Mouse (Mus musculus): ENCODE measurements around the gene Olfr750. TPM values are rescaled to one million over a fixed set of nuclear protein-coding genes. Genes with fewer than 3 reads are reported as not detected.

Olfr750 gene
- total RNA-seq, 2 experiments from 2014 or later = not detected

DNA sequence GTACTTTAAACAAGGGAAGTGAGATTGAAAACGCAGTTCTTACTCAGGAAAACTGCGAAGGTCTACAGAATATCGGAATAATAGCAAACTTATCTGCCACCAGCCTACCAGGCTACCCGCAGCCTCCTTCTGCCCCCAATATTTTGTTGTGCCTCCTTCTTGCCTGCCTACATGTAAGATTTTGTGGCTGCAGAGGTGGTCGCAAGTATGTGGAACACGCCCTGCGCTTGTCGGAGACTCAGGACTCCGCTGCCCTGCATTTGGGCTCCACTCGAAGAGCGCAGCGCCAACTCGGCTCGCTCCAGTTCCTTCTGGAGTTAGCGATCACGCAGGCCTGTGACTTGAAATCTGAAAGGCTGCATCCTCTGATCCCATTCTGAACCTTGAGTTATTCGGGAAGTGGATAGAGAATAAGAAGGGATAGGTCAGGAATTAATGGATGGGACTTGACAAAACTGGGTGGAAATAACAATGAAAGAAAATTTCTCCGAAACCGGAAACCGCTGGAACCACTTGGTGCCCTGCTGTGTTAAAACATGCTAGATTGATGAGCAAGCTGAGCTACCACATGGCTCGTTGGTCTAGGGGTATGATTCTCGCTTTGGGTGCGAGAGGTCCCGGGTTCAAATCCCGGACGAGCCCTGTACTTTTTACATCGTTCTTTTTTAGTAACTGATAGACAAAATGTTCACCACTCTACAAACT lies 16.0 kb upstream of the Olfr750 start:
- peak; percentile 76 to 83 for DNase-seq (ENCODE audit: low spot score in 2 of 2)
- intact Hi-C loops (cut with DNase I) = loop anchor here (10.0 kb wide), 1 partner anchor 1165 kb away; the partner anchor contains the start of gene Chd8

GRCm38 (mm10) chr14:51089674-51090076 lies 15.4 kb upstream of the Olfr750 start:
- no peak for DNase-seq (ENCODE audit: low spot score in 2 of 2)
- intact Hi-C loops (cut with DNase I) = loop anchor here (1.0 to 10.0 kb wide), 2 partner anchors 282 to 1165 kb away; partner anchors contain the start of genes Ccnb1ip1, Chd8 and Parp2

- intact Hi-C loops (cut with DNase I) = loop anchor here (1.0 kb wide), 2 partner anchors 24 to 282 kb away; partner anchors contain the start of genes Ccnb1ip1 and Parp2
- peak; percentile 96 to 99 for DNase-seq (ENCODE audit: low spot score in 2 of 2)
Observed at GRCm38 (mm10) chr14:51088970-51089673, 14.9 kb upstream of the Olfr750 start.

DNA sequence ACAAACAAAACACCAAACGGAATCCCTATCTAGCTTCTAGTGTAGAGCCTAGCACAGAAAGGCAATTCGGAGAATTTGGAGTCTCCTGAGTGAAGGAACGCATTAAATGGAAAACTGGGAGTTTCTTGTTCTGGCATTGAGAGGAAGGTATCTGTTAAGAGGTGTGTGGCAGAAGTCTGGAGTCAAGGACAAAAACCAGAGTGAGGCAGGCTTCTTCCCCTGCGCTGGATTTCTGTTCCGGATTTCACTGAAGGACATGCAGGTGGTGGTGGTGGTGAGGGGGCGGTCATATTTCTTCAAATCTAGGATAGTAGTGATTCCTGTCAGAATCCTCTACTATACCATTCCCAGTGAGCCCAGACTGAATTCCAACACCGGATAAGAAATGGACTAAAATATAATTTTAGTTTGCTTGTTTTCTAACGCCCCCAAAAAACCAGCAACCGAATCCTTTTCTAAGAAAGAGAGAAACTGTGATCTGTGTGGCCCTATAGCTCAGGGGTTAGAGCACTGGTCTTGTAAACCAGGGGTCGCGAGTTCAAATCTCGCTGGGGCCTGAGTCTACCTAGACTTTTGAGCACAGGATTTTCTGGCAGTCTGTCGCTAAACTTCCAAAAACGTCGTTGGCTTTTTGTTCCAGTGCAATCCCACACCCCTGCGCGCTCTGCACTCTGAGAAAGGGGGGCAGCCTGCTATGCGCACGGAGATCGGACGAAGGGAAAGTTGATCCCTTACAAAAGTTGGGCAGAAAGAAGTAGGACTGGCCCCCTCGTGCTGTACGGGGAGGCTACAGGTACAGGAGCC lies 14.1 kb upstream of the Olfr750 start:
- intact Hi-C loops (cut with DNase I) = loop anchor here (1.0 kb wide), 1 partner anchor 23 kb away; no protein-coding TSS in a partner anchor
- DNase-seq (ENCODE audit: low spot score in 2 of 2) = peak; percentile 82 to 85

- intact Hi-C loops (cut with DNase I) = loop anchor here (1.0 kb wide), 1 partner anchor 22 kb away; no protein-coding TSS in a partner anchor
- no peak for DNase-seq (ENCODE audit: low spot score in 2 of 2)
Observed at GRCm38 (mm10) chr14:51087762-51088161, 13.5 kb upstream of the Olfr750 start.

GRCm38 (mm10) chr14:51085911-51086310 lies 11.7 kb upstream of the Olfr750 start:
- DNase-seq (ENCODE audit: low spot score in 2 of 2) = no peak
- intact Hi-C loops (cut with DNase I) = no loop called here

DNA sequence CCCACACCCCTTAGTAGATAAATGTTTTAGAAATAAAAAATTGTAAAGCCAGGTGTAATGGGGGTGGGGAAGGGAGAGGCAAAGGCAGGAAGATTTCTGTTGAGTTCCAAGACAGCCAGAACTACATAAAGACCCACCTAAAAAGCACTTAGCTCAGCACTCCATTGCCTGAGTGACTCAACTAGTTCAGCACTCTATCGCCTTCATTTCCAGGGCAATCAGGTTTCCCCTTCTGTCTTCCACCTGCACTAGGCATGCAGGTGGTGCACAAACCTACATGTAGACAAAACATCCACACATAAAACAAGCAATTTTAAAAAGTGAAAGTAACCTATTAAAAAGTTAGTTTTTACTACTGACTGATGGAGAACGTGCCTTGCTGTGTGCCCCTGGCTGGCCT lies 10.9 kb upstream of the Olfr750 start:
- DNase-seq (ENCODE audit: low spot score in 2 of 2) = no peak
- intact Hi-C loops (cut with DNase I) = no loop called here

DNA sequence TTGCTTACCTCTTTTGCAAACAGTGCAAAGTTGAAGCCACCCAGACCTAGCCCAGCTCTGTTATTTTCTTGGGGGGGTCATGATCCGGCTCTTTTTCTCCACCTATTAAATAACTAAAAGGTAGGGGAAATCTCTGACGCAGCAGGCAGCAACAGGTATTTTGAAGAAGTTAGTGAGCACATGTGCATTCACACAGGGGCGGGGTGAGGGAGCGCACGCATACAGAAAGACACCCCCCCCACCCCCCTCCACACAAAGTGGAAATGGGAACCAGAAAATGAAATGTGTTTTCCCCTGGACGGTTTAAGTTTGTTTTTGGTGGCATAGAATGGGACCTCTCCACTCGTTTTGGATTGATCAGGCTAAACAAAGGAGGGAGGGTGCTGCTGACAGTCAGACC lies 9.6 kb upstream of the Olfr750 start:
- intact Hi-C loops (cut with DNase I) = no loop called here
- no peak for DNase-seq (ENCODE audit: low spot score in 2 of 2)

DNA sequence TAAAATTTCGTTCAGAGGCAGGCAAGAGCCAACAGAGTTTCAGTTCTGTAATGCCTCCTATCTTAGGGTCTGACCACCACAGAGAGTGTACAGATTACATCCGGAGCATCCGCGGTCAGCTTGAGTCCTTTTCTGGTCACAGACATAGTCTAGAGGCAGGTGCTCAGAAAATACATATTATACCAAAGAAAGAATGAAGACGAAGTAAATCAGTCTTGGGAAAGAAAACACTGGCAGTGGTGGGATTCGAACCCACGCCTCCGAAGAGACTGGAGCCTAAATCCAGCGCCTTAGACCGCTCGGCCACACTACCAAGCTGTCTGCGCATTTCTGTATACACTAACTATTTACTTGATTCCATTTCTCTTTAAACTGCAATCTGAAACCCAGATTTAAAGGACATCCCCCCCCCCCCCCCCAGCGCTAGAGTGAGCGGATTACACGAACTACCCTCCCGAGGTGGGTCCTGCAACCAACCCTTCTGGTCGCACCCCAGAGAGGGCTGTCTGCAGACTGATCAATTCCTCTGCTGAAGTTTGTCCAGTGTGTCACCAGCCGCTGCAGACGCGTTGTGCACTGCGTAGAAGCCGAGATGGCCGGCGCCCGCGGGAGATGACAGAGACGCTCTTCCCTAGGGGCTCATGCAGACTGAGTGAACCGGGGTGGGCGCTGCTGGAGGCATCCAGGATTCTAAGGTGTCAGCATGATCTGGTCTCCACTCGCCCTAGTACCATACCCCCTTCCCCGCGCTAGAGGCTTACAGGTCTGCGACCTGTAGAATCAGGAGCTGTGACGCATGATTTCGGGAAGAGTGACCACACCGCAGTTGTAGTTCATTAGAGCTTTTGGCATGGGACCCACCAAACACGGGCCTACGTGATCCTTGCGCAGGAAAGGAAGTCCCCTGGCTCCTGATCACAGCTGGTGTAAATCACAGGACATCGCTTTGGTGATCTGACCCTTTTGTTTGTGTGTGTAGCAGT lies 8.7 kb upstream of the Olfr750 start:
- intact Hi-C loops (cut with DNase I) = no loop called here
- DNase-seq (ENCODE audit: low spot score in 2 of 2) = peak; percentile 38 to 65

DNA sequence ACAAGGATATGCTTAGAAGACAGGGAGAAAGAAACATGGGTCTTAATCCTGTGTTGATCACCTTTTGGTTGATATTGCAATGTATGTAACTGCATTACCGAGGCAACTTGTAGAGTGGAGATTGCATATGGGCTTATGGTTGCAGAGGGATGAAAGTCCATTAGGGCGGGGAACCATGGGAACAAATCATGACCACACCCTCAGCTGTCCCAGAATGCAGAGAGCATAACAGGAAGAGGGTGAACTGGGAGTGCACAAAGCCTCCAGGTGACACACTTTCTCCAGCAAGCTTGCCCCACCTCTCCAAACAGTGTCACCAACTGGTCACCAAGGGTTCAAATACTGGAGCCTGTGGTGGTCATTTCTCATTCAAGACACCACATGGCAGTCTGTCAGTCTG lies 6.8 kb upstream of the Olfr750 start:
- intact Hi-C loops (cut with DNase I) = no loop called here
- no peak for DNase-seq (ENCODE audit: low spot score in 2 of 2)

DNA sequence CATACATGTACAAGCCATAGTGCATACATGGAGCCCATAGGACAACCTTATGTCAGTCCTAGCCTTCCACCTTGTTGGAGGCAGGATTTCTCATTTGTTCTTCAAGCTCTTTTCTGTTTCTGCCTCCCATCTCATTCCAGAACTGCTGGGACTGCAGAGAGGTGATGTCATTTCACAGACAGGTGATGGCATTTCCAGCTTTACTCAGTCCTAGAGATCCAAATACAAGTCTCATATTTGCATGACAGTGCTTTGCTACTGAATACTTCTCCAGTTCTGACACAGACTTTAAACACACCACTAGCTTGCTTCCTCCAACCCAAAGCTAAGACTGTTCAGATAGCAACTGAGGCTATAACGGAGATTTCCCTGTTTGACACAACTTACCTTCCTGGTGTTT lies 4.9 kb upstream of the Olfr750 start:
- intact Hi-C loops (cut with DNase I) = no loop called here
- DNase-seq (ENCODE audit: low spot score in 2 of 2) = no peak

- intact Hi-C loops (cut with DNase I) = no loop called here
- DNase-seq (ENCODE audit: low spot score in 2 of 2) = no peak
Observed at GRCm38 (mm10) chr14:51069617-51070016, 4.6 kb downstream of the Olfr750 start.

- DNase-seq (ENCODE audit: low spot score in 2 of 2) = no peak
- intact Hi-C loops (cut with DNase I) = no loop called here
Observed at GRCm38 (mm10) chr14:51068956-51069355, 5.3 kb downstream of the Olfr750 start.

GRCm38 (mm10) chr14:51060761-51061160 lies 13.5 kb downstream of the Olfr750 start:
- no peak for DNase-seq (ENCODE audit: low spot score in 2 of 2)
- intact Hi-C loops (cut with DNase I) = loop anchor here (5.0 kb wide), 1 partner anchor 83 kb away; no protein-coding TSS in a partner anchor

DNA sequence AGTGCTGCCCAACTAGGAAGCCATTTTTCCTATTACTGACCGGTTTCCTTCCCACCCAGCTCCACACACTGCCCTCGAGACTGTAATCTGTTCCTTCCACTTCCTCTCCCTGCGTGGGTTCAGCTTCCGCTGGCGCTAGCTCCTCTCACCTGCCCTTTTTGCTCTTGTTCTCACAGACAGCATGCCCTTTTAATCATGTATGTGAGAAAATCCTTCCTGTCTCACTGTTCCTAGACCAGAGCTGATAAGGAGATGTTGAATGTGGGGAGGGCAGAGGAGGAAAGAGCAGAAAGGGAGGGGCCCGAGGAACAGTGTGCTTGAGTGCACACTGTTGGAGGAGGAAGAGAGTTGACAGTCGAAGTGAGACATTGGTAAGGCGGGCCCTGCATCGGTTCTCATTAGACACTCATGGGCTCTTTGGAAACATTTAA lies 16.8 kb downstream of the Olfr750 start, which contains the start of gene Rnase12:
Gene Rnase12 (minus strand): TSS at position 261 of the 431 bp plus-strand sequence.
- DNase-seq (ENCODE audit: low spot score in 2 of 2) = no peak

GRCm38 (mm10) chr14:51054243-51055237 lies 19.7 kb downstream of the Olfr750 start:
- DNase-seq (ENCODE audit: low spot score in 2 of 2) = no peak
- intact Hi-C loops (cut with DNase I) = no loop called here

More for the DNA sequence above, 16.8 kb downstream of the Olfr750 start, which contains the start of gene Rnase12:
- intact Hi-C loops (cut with DNase I) = no loop called here

DNA sequence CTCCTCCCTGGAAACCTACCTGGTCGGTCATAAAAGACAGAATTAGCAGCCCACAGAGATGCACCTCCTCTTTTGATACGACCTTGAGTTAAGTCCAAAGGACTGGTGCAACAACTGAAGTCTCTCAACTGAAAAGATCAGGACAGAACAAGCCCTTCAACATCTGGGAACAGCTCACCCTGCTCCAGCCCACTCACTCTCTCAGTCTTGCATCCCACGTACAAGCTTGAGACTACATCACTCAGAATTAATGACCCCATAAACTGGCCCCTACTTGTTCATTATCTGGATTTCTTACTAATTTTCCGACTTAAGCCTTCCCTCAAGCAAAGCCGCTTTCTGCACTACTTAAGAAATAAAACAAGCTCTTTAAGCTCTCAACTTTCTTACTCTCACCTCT lies 21.1 kb downstream of the Olfr750 start:
- DNase-seq (ENCODE audit: low spot score in 2 of 2) = no peak
- intact Hi-C loops (cut with DNase I) = no loop called here

Measured in left cerebral cortex, postnatal 36 days (tissue).